Mouse (Mus musculus): ENCODE measurements around the gene Gm5890.
"Not testable (repeated sequence)": the region's sequence is repeated elsewhere in the genome, so short reads cannot be mapped to it uniquely, and the experiment has no call there.

Gm5890 gene

GRCm38 (mm10) chr7:20262734-20263133, at the start of gene Gm5890:
Gm5890 (minus strand) TSS chr7:20262834.
- not testable (repeated sequence) for DNase-seq

- not testable (repeated sequence) for DNase-seq
Measured at GRCm38 (mm10) chr7:20233728-20234127, 28.9 kb downstream of the Gm5890 start, which contains the start of gene Gm4498. Gm4498 (minus strand) TSS chr7:20233828.

Measured in cerebellum, adult 9-10 months (tissue).